Comparison of ENCODE assay signal across 12 mouse cellular contexts in the genomic region with DNA sequence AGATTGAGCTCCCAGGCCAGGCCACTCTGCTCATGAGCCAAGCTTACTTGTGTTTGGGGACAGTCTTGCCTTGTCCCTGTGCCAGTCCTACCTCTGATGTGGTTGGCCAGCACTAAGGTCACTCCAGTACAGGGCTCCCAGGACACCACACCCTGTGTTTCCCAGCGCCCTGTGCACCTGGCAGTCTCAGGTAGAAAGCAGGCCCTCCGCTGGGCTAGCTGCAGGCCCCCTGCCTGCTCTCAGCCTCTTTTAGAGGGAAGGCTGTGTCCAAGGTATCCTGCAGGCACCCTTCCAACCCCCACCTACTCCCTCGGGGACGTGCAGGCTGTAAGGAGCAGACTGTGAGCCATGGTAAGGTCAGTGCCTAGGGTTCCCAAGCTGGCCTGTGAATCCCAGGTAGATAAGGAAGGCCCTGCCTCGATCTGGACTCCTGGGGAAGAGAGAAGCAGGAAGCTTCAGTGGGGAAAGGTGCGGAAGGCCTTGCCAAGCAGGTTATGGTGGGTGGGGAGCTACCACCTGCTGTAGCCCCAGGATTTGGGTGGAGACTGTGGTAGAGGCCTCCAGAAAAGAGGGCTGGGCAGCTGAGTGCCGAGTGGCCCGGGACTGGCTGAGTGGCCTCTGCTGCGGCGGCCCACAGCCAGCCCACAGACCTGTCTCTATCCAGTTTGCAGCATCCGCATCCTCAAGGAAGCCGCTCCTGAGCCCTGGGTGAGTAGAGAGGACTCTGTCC. TPM values are rescaled to one million over a fixed set of nuclear protein-coding genes. Genes with fewer than 3 reads are reported as not detected.
DNase-seq lines count a peak whose midpoint lies in the region; ATAC-seq and TF ChIP-seq lines count a peak whose summit lies in the region.
"Had no signal": no experiment of that assay in that cellular context is flagged by ENCODE, and none has a peak within 500 bp of the region (broad histone marks: within the 10 kb centered on the region; RNA-seq: fewer than 3 reads in every experiment).

No protein-coding gene starts in this region.

- H3K4me3 ChIP-seq in heart, postnatal 0 days (ENCODE audit: low read depth, low read length) = no peak overlapping the region
- no peak overlapping the region for H3K4me3 ChIP-seq in lung, postnatal 0 days (ENCODE audit: low read depth, low read length)
- H3K4me3 ChIP-seq in intestine, postnatal 0 days (ENCODE audit: low read depth, low read length) = peak overlapping the region; percentile 13; the same call in 1 of the 2 replicates
- peak overlapping the region; percentile 1 for H3K4me3 ChIP-seq in stomach, embryonic 15.5 days (replicated peaks)
- H3K4me3 ChIP-seq: midbrain, embryonic 13.5 days had no signal

- H3K36me3 ChIP-seq in heart, postnatal 0 days (replicated peaks; ENCODE audit: control insufficient read depth, insufficient read depth, low read length) = no peaks in the 10 kb centered on the region
- H3K36me3 ChIP-seq in lung, postnatal 0 days (ENCODE audit: insufficient read depth, low read length) = no peaks in the 10 kb centered on the region
- no peaks in the 10 kb centered on the region; the same call in 1 of the 2 replicates for H3K36me3 ChIP-seq in intestine, postnatal 0 days (ENCODE audit: control insufficient read depth, insufficient read depth)
- no peaks in the 10 kb centered on the region for H3K36me3 ChIP-seq in stomach, embryonic 15.5 days
- H3K36me3 ChIP-seq: midbrain, embryonic 13.5 days had no signal

- whole genome bisulfite sequencing in heart, postnatal 0 days = 75% methylated on average over 12 of the region's 12 CpGs
- WGBS in lung, postnatal 0 days = 61% methylated on average over 12 of the region's 12 CpGs
- 48% methylated on average over 12 of the region's 12 CpGs for WGBS in intestine, postnatal 0 days
- 67% methylated on average over 12 of the region's 12 CpGs for WGBS in stomach, embryonic 15.5 days

- no peak for TF ChIP-seq CTCF in heart, postnatal 0 days (IDR thresholded peaks at IDR 0.05; ENCODE audit: low read depth)
- TF ChIP-seq CTCF in lung, postnatal 0 days (IDR thresholded peaks at IDR 0.05) = no peak
- no peak for TF ChIP-seq CTCF in intestine, postnatal 0 days (IDR thresholded peaks at IDR 0.05; ENCODE audit: low read depth)

- no peaks in the 10 kb centered on the region for H3K9me3 ChIP-seq in heart, postnatal 0 days (replicated peaks; ENCODE audit: control insufficient read depth, low read length)
- H3K9me3 ChIP-seq in lung, postnatal 0 days (ENCODE audit: low read length) = no peaks in the 10 kb centered on the region
- H3K9me3 ChIP-seq in intestine, postnatal 0 days (ENCODE audit: control insufficient read depth) = no peaks in the 10 kb centered on the region
- H3K9me3 ChIP-seq in stomach, embryonic 15.5 days = no peaks in the 10 kb centered on the region
- H3K9me3 ChIP-seq: midbrain, embryonic 13.5 days had no signal

- H3K27me3 ChIP-seq in heart, postnatal 0 days (ENCODE audit: control insufficient read depth, insufficient read depth, low read length) = no peaks in the 10 kb centered on the region
- H3K27me3 ChIP-seq in lung, postnatal 0 days (replicated peaks; ENCODE audit: insufficient read depth, low read length) = no peaks in the 10 kb centered on the region
- no peaks in the 10 kb centered on the region for H3K27me3 ChIP-seq in intestine, postnatal 0 days (replicated peaks; ENCODE audit: control insufficient read depth, insufficient read depth, low read length)
- no peaks in the 10 kb centered on the region for H3K27me3 ChIP-seq in stomach, embryonic 15.5 days (replicated peaks)
- H3K27me3 ChIP-seq: midbrain, embryonic 13.5 days had no signal

- intact Hi-C loops in heart, postnatal 10 days (cut with DNase I) = no loop called here

- ATAC-seq in heart, postnatal 0 days (ENCODE audit: insufficient read depth, low read depth) = no peak
- peak; percentile 52 for ATAC-seq in lung, postnatal 0 days
- ATAC-seq in intestine, postnatal 0 days = peak; percentile 82
- peak; percentile 52 for ATAC-seq in stomach, embryonic 15.5 days (ENCODE audit: insufficient read depth, low FRiP score, low read depth)
- ATAC-seq: midbrain, embryonic 13.5 days had no signal

- no peak overlapping the region for H3K4me2 ChIP-seq in heart, postnatal 0 days (ENCODE audit: low read depth, low read length)
- H3K4me2 ChIP-seq in lung, postnatal 0 days (replicated peaks; ENCODE audit: low read depth, low read length) = no peak overlapping the region
- peak overlapping the region; percentile 43 for H3K4me2 ChIP-seq in intestine, postnatal 0 days (replicated peaks; ENCODE audit: low read depth)
- peak overlapping the region; percentile 39 for H3K4me2 ChIP-seq in stomach, embryonic 15.5 days
- H3K4me2 ChIP-seq: midbrain, embryonic 13.5 days had no signal

- no peak for DNase-seq in heart, postnatal 0 days (ENCODE audit: low spot score)
- no peak for DNase-seq in heart, postnatal 10 days
- peak; percentile 44 for DNase-seq in lung, postnatal 0 days (ENCODE audit: low spot score)
- no peak for DNase-seq in lung, postnatal 14 days
- no peak for DNase-seq in B cell, adult 2 months
- DNase-seq: cerebellum, adult 2 months; gastrocnemius, postnatal 14 days; thymus, postnatal 14 days had no signal

- no peak for TF ChIP-seq EP300 in heart, postnatal 0 days (IDR thresholded peaks at IDR 0.05; ENCODE audit: low read depth)
- no peak for TF ChIP-seq EP300 in lung, postnatal 0 days (IDR thresholded peaks at IDR 0.05)

- no peak overlapping the region for H3K27ac ChIP-seq in heart, postnatal 0 days (ENCODE audit: low read depth)
- H3K27ac ChIP-seq in lung, postnatal 0 days (ENCODE audit: low read length) = peak overlapping the region; percentile 73
- H3K27ac ChIP-seq in intestine, postnatal 0 days (ENCODE audit: low read depth, low read length) = peak overlapping the region; percentile 87
- H3K27ac ChIP-seq in stomach, embryonic 15.5 days = peak overlapping the region; percentile 80
- H3K27ac ChIP-seq: liver, embryonic 14.5 days; midbrain, embryonic 13.5 days had no signal

- H3K9ac ChIP-seq in heart, postnatal 0 days (replicated peaks; ENCODE audit: low read depth, low read length) = 0 out of 2 replicates have a peak overlapping the region, but pooled peaks have one; percentile 3
- H3K9ac ChIP-seq in lung, postnatal 0 days (replicated peaks; ENCODE audit: low read depth) = no peak overlapping the region
- H3K9ac ChIP-seq in intestine, postnatal 0 days (ENCODE audit: low read depth, low read length) = no peak overlapping the region; the same call in 1 of the 2 replicates
- H3K9ac ChIP-seq in stomach, embryonic 15.5 days = no peak overlapping the region
- H3K9ac ChIP-seq: liver, embryonic 14.5 days; midbrain, embryonic 13.5 days had no signal

- H3K4me1 ChIP-seq in heart, postnatal 0 days (ENCODE audit: control insufficient read depth, insufficient read depth) = peaks cover 4% of the 10 kb centered on the region; the same call in 1 of the 2 replicates
- no peaks in the 10 kb centered on the region for H3K4me1 ChIP-seq in lung, postnatal 0 days (ENCODE audit: insufficient read depth, low read depth, low read length)
- H3K4me1 ChIP-seq in intestine, postnatal 0 days (replicated peaks; ENCODE audit: control insufficient read depth, insufficient read depth, low read length) = 0 out of 2 replicates have a peak, but pooled peaks cover 3% of the 10 kb centered on the region
- H3K4me1 ChIP-seq in stomach, embryonic 15.5 days = peaks cover 17% of the 10 kb centered on the region; the same call in 1 of the 2 replicates

RNA-seq across cellular contexts. Expression of gene Ppard, which starts 39.2 kb away (rescaled TPM):
- total RNA-seq in heart, postnatal 0 days (2014; rRNA removed; ENCODE audit: low replicate concordance) = 6.6 and 23.1 TPM in 2 replicates
- polyA plus RNA-seq in heart, postnatal 0 days (2015; fragmentation: Nextera tagmentation; extraction: Ambion mirVana) = 0.99 and 1.4 TPM in 2 replicates
- total RNA-seq in heart, postnatal 10 days (2021) = 10 to 100 TPM; 28.0 to 28.8 TPM
- polyA plus RNA-seq in lung, postnatal 0 days (2015; fragmentation: Nextera tagmentation; extraction: Ambion mirVana) = 2.4 and 3.0 TPM in 2 replicates
- polyA plus RNA-seq in intestine, postnatal 0 days (2015; fragmentation: Nextera tagmentation; extraction: Ambion mirVana) = 1.7 and 2.1 TPM in 2 replicates
- 3.3 and 4.6 TPM in 2 replicates for polyA plus RNA-seq in stomach, embryonic 15.5 days (2015; fragmentation: Nextera tagmentation; extraction: Ambion mirVana)

RNA-seq across cellular contexts. Expression of gene Fance, which starts 41.6 kb away (rescaled TPM):
- 14.1 and 21.7 TPM in 2 replicates for total RNA-seq in heart, postnatal 0 days (2014; rRNA removed; ENCODE audit: low replicate concordance)
- polyA plus RNA-seq in heart, postnatal 0 days (2015; fragmentation: Nextera tagmentation; extraction: Ambion mirVana) = 13.8 and 14.1 TPM in 2 replicates
- total RNA-seq in heart, postnatal 10 days (2021) = 10 to 100 TPM; 16.9 to 18.2 TPM
- polyA plus RNA-seq in lung, postnatal 0 days (2015; fragmentation: Nextera tagmentation; extraction: Ambion mirVana) = 21.8 and 24.3 TPM in 2 replicates
- polyA plus RNA-seq in intestine, postnatal 0 days (2015; fragmentation: Nextera tagmentation; extraction: Ambion mirVana) = 10.3 and 11.0 TPM in 2 replicates
- polyA plus RNA-seq in stomach, embryonic 15.5 days (2015; fragmentation: Nextera tagmentation; extraction: Ambion mirVana) = 26.9 and 29.9 TPM in 2 replicates

RNA-seq across cellular contexts. Expression of gene Rpl10a, which starts 56.6 kb away (rescaled TPM):
- total RNA-seq in heart, postnatal 0 days (2014; rRNA removed; ENCODE audit: low replicate concordance) = 817 and 939 TPM in 2 replicates
- 255 and 273 TPM in 2 replicates for polyA plus RNA-seq in heart, postnatal 0 days (2015; fragmentation: Nextera tagmentation; extraction: Ambion mirVana)
- total RNA-seq in heart, postnatal 10 days (2021) = 100 to 1,000 TPM; 584 to 595 TPM
- 446 and 458 TPM in 2 replicates for polyA plus RNA-seq in lung, postnatal 0 days (2015; fragmentation: Nextera tagmentation; extraction: Ambion mirVana)
- 383 and 417 TPM in 2 replicates for polyA plus RNA-seq in intestine, postnatal 0 days (2015; fragmentation: Nextera tagmentation; extraction: Ambion mirVana)
- polyA plus RNA-seq in stomach, embryonic 15.5 days (2015; fragmentation: Nextera tagmentation; extraction: Ambion mirVana) = 490 and 616 TPM in 2 replicates

Comparison
In these comparisons a context has a peak if more than half of its experiments do, and no peak if none do; other contexts are left out.
1. H3K4me2 ChIP-seq: peak in intestine, postnatal 0 days (single experiment) and stomach, embryonic 15.5 days (single experiment); none in heart, postnatal 0 days (single experiment) and lung, postnatal 0 days (single experiment).
2. H3K4me3 ChIP-seq: peak in intestine, postnatal 0 days (single experiment) and stomach, embryonic 15.5 days (single experiment); none in heart, postnatal 0 days (single experiment) and lung, postnatal 0 days (single experiment).